Mouse (Mus musculus): ENCODE results near the gene Efcab7.

Efcab7 gene

DNA sequence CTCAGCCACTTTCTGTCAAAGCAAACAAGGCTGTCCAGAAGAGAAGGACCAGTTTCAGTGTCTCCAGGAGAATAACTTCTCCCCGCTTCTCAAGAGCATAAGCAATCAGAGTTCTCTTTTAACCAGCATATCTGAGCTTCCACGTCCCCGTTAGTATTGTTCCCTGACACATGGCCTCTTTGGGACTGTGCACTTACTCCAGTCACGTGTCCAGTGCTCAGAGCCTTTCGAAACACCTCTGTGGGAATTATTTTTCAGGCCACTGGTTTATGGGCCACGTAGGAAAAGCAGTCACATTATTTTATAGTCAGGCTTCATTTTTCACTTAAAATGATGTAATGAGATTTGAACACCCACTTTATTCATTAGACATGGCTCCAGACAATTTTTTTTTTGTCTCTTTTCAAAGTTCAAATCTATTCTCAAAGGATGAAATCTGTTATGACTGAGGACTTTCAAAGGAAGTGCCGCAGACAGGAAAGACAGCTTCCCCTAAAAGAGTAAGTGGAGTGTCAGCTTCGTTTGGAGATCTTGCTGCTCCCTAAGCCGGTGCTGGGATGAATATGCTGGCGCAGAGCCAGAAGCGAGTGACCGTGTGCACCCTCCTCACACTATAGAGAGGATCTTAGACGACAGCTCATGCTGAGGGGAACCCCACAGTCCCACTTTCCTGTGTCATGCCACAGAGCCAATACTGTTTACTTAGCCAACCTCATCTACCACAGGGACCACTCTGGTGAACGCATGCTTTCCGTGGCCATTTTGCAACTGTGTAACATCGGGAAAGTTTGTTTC, 110.9 kb downstream of the Efcab7 start:
- in situ Hi-C loops (cut with MboI; ENCODE audit: low pct_unique_long_range_greater_than_20kb in 1 of 2, low sequenced_read_pairs in 2 of 2, unreplicated experiment in 1 of 2): no loop called here

- in situ Hi-C loops (cut with MboI; ENCODE audit: low pct_unique_long_range_greater_than_20kb in 1 of 2, low sequenced_read_pairs in 2 of 2, unreplicated experiment in 1 of 2): no loop called here
Measured at GRCm38 (mm10) chr4:99941655-99942414, 112.8 kb downstream of the Efcab7 start.

- in situ Hi-C loops (cut with MboI; ENCODE audit: low pct_unique_long_range_greater_than_20kb in 1 of 2, low sequenced_read_pairs in 2 of 2, unreplicated experiment in 1 of 2): no loop called here
Measured at GRCm38 (mm10) chr4:99944606-99945005, 115.6 kb downstream of the Efcab7 start.

GRCm38 (mm10) chr4:99945011-99945410, 116.0 kb downstream of the Efcab7 start:
- in situ Hi-C loops (cut with MboI; ENCODE audit: low pct_unique_long_range_greater_than_20kb in 1 of 2, low sequenced_read_pairs in 2 of 2, unreplicated experiment in 1 of 2): no loop called here

DNA sequence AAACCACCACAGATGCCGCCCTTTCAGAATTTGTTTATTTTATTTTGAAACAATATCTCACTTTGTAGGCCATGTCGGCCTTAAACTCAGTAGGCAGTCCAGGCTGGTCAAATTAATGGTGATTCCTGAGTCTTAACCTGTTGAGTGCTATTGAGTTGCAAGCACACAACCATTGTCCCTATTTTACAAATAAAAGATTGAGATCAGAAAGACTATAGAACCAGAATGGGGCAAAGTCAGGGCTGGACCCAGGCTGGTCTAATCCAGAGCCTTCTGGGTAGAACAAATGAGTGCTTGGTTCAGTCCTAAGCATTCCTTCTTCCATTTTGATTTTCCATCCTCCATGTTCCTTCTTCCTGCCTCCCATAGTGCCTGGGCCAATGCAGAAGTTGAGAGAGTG, 117.5 kb downstream of the Efcab7 start:
- in situ Hi-C loops (cut with MboI; ENCODE audit: low pct_unique_long_range_greater_than_20kb in 1 of 2, low sequenced_read_pairs in 2 of 2, unreplicated experiment in 1 of 2): no loop called here

DNA sequence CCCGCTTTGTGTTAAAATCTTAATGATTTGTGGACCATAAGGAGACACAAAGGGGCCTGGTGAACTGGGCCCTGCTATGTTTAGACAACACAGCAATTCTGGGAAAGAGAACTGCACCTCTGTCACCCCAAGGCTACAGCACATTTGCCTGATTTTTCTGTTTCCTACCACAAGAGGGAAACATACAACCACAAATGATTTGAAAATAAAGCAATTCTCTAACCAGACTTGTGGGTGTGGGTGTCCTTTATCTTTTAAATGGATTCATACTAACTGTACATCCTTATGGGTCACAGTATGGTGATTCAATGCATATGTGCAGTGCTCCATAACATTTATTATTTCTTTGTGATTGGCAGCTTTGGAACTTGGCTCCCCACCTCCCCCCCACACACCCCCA, 118.2 kb downstream of the Efcab7 start:
- in situ Hi-C loops (cut with MboI; ENCODE audit: low pct_unique_long_range_greater_than_20kb in 1 of 2, low sequenced_read_pairs in 2 of 2, unreplicated experiment in 1 of 2): no loop called here

DNA sequence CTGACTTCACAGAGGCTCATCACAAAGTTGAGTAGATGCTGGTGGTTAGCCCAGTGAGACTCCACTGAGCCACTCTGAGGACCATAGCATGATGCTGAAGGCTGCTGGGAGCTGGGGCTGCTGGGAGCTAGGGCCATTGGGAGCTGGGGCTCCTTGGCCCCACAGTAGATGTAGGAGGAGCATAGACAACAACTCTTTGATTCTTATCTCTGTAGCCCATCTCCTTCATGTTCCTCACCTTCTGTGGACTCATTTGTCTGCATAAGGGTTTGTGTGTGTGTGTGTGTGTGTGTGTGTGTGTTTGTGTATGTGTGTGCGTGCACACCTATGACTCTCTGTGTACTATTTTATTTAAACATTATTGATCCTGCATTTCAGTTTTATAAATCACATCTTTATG, 118.9 kb downstream of the Efcab7 start:
- in situ Hi-C loops (cut with MboI; ENCODE audit: low pct_unique_long_range_greater_than_20kb in 1 of 2, low sequenced_read_pairs in 2 of 2, unreplicated experiment in 1 of 2): no loop called here

GRCm38 (mm10) chr4:99953904-99954303, 124.9 kb downstream of the Efcab7 start:
- in situ Hi-C loops (cut with MboI; ENCODE audit: low pct_unique_long_range_greater_than_20kb in 1 of 2, low sequenced_read_pairs in 2 of 2, unreplicated experiment in 1 of 2): no loop called here

DNA sequence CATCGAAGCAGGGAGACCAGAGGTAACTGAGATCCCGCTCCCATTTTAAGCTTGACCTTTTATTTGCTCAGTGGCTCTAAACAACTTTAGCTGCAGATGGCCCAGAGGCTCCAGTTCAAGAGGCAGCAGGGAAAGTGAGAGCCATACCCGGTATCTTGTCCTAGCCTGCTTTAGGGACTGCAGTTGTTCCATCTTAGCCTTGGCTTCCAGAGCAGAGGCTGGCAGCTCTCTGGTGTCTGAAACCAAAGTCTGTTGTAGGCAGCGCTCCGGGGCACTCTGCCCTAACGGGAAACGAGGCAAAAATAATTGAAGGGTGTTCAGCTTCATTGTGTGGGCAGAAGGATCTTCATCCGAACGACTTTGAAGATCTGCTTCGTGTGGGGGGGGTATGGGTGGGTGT, 126.4 kb downstream of the Efcab7 start:
- in situ Hi-C loops (cut with MboI; ENCODE audit: low pct_unique_long_range_greater_than_20kb in 1 of 2, low sequenced_read_pairs in 2 of 2, unreplicated experiment in 1 of 2): no loop called here

DNA sequence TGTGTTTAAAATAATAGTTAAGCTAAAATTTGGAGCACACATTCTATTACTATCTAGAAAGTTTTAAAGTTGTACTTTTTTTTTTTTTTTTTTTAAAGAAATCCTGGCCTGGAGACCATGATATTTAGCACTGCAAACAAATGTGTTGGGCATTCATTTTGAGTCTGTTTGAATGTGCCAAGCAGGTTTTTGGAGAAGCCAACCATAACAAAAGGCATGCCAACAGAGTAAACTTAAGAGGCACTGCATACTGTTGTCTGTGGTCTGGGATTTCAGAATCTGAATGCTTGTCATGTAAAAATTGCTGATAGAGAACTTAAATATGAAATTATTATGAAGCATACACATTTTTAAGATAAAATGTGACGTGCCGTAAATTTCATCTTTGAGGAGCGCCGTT, 128.2 kb downstream of the Efcab7 start:
- in situ Hi-C loops (cut with MboI; ENCODE audit: low pct_unique_long_range_greater_than_20kb in 1 of 2, low sequenced_read_pairs in 2 of 2, unreplicated experiment in 1 of 2): no loop called here

DNA sequence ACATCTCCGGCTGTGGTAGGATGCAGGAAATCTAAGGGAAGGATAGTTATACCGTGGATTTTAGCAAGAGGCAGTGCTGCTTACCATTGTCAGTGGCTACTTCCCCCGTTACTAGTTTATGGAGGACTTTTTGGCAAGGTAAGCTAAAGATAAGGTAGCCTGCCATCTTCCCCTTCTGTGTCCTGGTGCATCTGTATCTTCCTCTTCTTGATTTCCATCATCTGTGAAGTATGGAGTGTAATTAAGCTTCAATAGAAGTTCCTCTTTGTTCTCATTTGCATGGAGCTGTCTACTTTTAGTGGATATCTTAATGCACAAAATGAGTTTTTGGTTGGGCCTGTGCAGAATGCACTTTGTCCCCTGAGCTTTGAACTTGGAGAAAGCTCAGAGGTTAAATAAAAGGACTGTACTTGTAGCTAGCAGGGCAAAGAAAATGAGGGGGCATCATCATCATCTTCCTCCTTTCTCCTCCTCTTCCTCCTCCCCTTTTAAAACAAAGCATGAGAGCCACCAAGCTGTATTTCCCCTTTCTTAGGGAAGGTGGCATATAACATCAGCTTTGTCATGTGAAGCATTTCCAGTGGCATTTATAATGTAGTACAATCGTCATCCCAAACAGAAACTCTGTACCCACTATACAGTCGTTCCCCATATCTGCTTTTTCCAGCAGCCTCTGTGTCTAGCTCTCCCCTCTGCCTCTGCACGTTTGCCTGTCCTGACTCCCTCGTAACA, 129.3 kb downstream of the Efcab7 start:
- in situ Hi-C loops (cut with MboI; ENCODE audit: low pct_unique_long_range_greater_than_20kb in 1 of 2, low sequenced_read_pairs in 2 of 2, unreplicated experiment in 1 of 2): no loop called here

GRCm38 (mm10) chr4:99959308-99959707, 130.3 kb downstream of the Efcab7 start:
- in situ Hi-C loops (cut with MboI; ENCODE audit: low pct_unique_long_range_greater_than_20kb in 1 of 2, low sequenced_read_pairs in 2 of 2, unreplicated experiment in 1 of 2): no loop called here
